Mouse (Mus musculus) megakaryocyte, embryonic 14.5 days (primary cell): Measurements from ENCODE around the gene Cdk14. TPM values are rescaled to one million over a fixed set of nuclear protein-coding genes. Genes with fewer than 3 reads are reported as not detected.

ENCODE experiments used
- H3K27me3 ChIP-seq: replicated peaks from 2 replicates; pipeline ENCODE3; 2012; ENCODE audit warnings: inconsistent platforms
- H3K36me3 ChIP-seq: replicated peaks from 2 replicates; pipeline ENCODE3; 2012; ENCODE audit warnings: low read length, inconsistent platforms, mixed read lengths
- H3K4me1 ChIP-seq: 2 replicates; pipeline ENCODE4 v1.6.1; 2012; ENCODE audit warnings: inconsistent platforms
- H3K4me3 ChIP-seq: replicated peaks from 2 replicates; pipeline ENCODE3; 2012; ENCODE audit warnings: moderate library complexity, mild to moderate bottlenecking, inconsistent platforms
- H3K9me3 ChIP-seq: 2 replicates; pipeline ENCODE4 v1.6.1; 2012; ENCODE audit warnings: inconsistent platforms
- FLI1 ChIP-seq: IDR thresholded peaks from 2 replicates; pipeline ENCODE4 v1.6.1; 2012; ENCODE audit warnings: low read length, inconsistent platforms, mixed read lengths
- GATA1 ChIP-seq: IDR thresholded peaks from 3 replicates; pipeline ENCODE4 v1.6.1; 2012; ENCODE audit warnings: mixed read lengths, low read length, inconsistent platforms, borderline replicate concordance
- polyA plus RNA-seq: library from polyadenylated mRNA; stranded (reverse); fragments of >175 nt; gene quantifications from 2 replicates; pipeline ENCODE4 v1.2.3, GENCODE M21; 2012; ENCODE audit warnings: low replicate concordance; ENCODE audit not compliant: insufficient read depth

Cdk14 gene
- polyA plus RNA-seq, 1 experiment: 0.21 TPM

DNA sequence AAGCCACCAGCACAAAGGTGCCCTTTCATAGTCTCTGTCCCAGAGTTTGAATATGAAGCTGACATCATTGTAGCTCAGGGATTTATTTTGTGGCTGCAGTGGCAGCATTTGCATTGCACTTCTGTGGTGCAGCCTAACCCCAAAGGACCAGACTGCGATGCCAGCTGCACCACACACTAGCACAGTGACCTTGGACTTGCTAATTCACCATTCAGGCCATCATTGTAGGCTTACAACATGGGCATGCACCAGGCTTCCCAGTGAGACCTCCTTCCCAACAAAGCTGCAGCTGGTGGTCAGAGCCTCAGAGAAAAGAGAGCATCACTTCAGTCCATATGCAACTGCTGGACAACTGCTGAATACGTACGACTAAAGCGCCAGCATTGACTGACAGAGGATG is 629.8 kb downstream of the Cdk14 start:
- Histone ChIP-seq H3K4me3 (no peak overlapping the region), H3K27me3 (no peaks in the 10 kb centered on the region), H3K4me1 (no peaks in the 10 kb centered on the region), H3K36me3 (no peaks in the 10 kb centered on the region), H3K9me3 (peaks cover 15% of the 10 kb centered on the region)
- TF ChIP-seq FLI1: no peak
- no peak for TF ChIP-seq GATA1

- no peak for TF ChIP-seq GATA1
- TF ChIP-seq FLI1: no peak
- H3K27me3 ChIP-seq: no peaks in the 10 kb centered on the region
- no peaks in the 10 kb centered on the region for H3K36me3 ChIP-seq
- H3K4me1 ChIP-seq: no peaks in the 10 kb centered on the region
- H3K4me3 ChIP-seq: no peak overlapping the region
- H3K9me3 ChIP-seq: peaks cover 6% of the 10 kb centered on the region
Measured at GRCm38 (mm10) chr5:4788484-4788883, 631.6 kb downstream of the Cdk14 start.

GRCm38 (mm10) chr5:4786816-4787215 is 633.3 kb downstream of the Cdk14 start:
- Histone ChIP-seq H3K4me1 (no peaks in the 10 kb centered on the region), H3K4me3 (no peak overlapping the region), H3K27me3 (no peaks in the 10 kb centered on the region), H3K9me3 (no peaks in the 10 kb centered on the region; the same call in 1 of the 2 replicates), H3K36me3 (no peaks in the 10 kb centered on the region)
- no peak for TF ChIP-seq GATA1
- no peak for TF ChIP-seq FLI1

DNA sequence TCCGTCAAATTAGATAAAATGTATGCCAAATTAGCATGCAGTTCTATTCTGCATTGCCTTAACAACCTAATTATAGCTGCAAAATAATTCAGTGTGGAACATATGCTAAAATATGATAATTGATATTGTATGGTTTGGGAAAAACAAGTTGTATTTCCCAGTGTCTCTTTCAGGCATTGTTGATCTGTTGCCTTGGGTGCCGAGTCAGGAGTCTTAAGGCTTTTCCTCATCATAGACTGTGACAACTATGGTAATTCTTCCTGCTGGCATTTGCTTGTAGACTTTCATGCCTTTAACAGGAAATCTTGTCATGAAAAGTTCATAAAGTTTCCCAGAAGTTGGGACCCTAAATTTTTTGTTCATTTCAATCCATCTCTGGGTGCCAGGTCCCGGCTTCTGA is 641.8 kb downstream of the Cdk14 start:
- H3K4me3 ChIP-seq: no peak overlapping the region
- no peaks in the 10 kb centered on the region for H3K4me1 ChIP-seq
- no peaks in the 10 kb centered on the region for H3K27me3 ChIP-seq
- H3K36me3 ChIP-seq: no peaks in the 10 kb centered on the region
- H3K9me3 ChIP-seq: no peaks in the 10 kb centered on the region
- TF ChIP-seq FLI1: no peak
- no peak for TF ChIP-seq GATA1

DNA sequence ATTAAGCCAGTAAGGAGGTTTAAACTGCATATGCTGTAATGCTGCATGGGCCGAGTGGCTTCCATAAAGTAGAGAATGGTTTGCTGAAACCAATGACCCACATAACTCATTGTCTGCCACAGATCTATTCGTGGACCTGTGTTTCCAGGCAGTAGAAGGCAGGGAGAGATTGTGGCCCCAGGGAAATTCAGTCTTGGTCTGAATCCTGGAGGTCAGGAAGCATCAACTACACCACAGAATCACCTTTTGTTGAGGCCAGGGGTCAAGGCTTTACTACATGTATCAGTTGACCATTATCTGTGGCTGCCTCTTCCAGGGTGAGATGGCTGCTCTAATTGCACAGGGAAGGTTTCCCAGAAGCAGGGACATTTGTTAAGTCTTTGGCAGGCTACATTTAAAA is 643.6 kb downstream of the Cdk14 start:
- H3K9me3 ChIP-seq: no peaks in the 10 kb centered on the region
- no peaks in the 10 kb centered on the region for H3K27me3 ChIP-seq
- no peaks in the 10 kb centered on the region for H3K4me1 ChIP-seq
- H3K4me3 ChIP-seq: no peak overlapping the region
- no peaks in the 10 kb centered on the region for H3K36me3 ChIP-seq
- TF ChIP-seq FLI1: no peak
- no peak for TF ChIP-seq GATA1

DNA sequence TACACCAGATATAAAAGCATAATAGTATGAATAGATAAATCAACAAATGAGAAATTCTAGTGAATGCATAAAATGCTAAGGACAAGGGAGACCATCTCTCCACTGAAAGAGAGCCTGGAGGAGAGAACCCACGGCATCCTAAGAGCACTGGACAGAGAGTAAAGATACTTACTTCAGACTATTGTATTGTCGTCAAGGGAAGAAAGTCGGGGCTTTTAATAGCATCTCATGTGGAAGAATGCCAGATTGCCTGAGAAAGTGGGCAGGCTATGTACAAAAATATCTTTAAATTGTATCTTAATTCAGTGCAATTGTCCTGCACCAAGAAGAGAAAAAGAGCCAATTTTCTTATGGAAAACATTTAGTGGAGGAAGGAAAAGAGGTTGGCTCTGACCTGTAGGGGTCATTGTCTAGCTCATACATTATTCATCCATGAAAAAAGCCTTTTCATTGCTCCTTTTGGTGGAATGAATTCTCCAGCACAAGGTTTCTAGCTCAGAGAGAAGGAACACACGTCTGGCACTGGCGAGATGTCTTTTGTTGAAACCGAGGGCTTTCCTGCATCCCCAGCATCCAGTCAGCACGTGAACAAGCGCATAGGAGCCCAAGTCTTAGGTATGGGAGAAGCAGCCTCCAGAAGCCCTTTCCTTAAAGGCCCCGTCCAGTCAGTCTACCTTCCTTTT is 646.9 kb downstream of the Cdk14 start:
- H3K9me3 ChIP-seq: no peaks in the 10 kb centered on the region
- H3K36me3 ChIP-seq: no peaks in the 10 kb centered on the region
- no peak overlapping the region for H3K4me3 ChIP-seq
- no peaks in the 10 kb centered on the region for H3K27me3 ChIP-seq
- no peak for TF ChIP-seq GATA1
- TF ChIP-seq FLI1: no peak
- H3K4me1 ChIP-seq: no peaks in the 10 kb centered on the region

- H3K4me3 ChIP-seq: no peak overlapping the region
- no peaks in the 10 kb centered on the region for H3K4me1 ChIP-seq
- H3K9me3 ChIP-seq: no peaks in the 10 kb centered on the region
- TF ChIP-seq FLI1: no peak
- no peak for TF ChIP-seq GATA1
- no peaks in the 10 kb centered on the region for H3K36me3 ChIP-seq
- H3K27me3 ChIP-seq: no peaks in the 10 kb centered on the region
Measured at GRCm38 (mm10) chr5:4770609-4771008, 649.5 kb downstream of the Cdk14 start.

- Histone ChIP-seq H3K4me3 (no peak overlapping the region), H3K4me1 (no peaks in the 10 kb centered on the region), H3K9me3 (no peaks in the 10 kb centered on the region), H3K27me3 (no peaks in the 10 kb centered on the region), H3K36me3 (no peaks in the 10 kb centered on the region)
- TF ChIP-seq FLI1 (no peak), GATA1 (no peak)
Measured at GRCm38 (mm10) chr5:4767896-4768295, 652.2 kb downstream of the Cdk14 start.

- TF ChIP-seq FLI1 (no peak), GATA1 (no peak)
- Histone ChIP-seq H3K4me3 (no peak overlapping the region), H3K9me3 (no peaks in the 10 kb centered on the region), H3K4me1 (no peaks in the 10 kb centered on the region), H3K36me3 (no peaks in the 10 kb centered on the region), H3K27me3 (no peaks in the 10 kb centered on the region)
Measured at GRCm38 (mm10) chr5:4766719-4767118, 653.4 kb downstream of the Cdk14 start.

DNA sequence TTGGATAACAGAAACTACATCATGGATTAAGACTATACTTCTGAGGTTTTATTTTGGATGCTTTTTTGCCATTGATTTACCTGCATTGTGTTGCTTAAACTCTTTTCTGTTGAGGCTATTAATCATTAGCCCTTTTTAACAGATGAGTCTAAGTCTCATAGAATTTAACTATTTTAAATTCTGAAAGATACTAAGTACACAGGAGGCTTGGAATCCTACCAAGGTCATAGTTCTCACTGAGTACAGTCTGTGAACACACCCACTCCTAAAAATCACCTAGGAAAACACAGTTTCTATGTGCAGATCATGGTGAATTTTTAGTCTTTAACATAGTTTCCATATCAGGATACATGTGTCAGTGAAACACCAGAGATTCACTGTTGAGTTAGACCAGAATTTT is 658.2 kb downstream of the Cdk14 start:
- no peak for TF ChIP-seq FLI1
- TF ChIP-seq GATA1: no peak
- H3K9me3 ChIP-seq: peaks cover 2% of the 10 kb centered on the region; the same call in 1 of the 2 replicates
- H3K27me3 ChIP-seq: peaks cover 36% of the 10 kb centered on the region
- no peaks in the 10 kb centered on the region for H3K36me3 ChIP-seq
- H3K4me3 ChIP-seq: no peak overlapping the region
- peaks cover 16% of the 10 kb centered on the region for H3K4me1 ChIP-seq
